Comparison of ENCODE assay signal across 7 mouse cellular contexts in the genomic region with DNA sequence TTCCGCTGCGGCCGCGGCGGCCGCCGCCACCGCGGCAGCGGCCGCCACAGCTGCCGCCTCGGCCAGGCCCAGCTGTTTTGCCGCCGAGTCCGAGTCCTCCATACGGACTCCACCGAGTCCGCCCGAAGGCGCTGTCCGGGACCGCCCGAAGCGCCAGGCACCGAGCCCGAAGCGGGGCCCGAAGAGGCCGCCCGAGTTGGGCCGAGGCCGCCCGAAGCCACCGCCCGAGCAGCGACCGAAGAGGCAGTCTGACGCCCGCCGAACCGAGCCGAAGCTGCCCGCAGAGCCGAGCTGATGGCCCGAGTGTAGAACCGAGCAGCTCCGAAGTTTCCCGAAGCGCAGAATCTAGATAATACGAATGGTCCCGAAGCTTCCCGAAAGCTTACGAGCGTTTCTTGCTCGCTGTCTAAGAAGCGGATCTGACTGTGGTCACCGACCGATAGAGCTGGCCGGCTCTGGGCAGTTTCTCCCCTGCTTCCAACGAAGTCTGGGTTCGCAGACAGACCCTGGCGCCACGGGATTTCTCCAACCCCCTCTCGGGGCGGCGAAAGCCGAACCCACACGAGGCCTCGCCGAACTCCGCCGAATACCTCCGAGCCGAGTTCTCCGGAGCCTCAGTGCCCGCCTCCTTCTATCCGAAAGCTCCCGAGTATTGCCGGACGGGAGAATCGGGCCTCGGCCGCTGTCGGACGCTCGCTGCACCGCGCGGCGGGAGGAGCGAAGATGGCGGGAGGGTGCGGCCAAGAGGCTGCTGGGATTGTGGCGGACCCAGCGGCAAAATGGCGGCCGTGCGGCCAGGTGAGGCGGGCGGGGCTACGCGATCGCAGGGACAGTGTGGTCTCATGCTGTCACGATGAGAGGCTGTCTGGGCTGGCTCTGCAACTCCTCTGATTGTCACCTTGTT. TPM values are rescaled to one million over a fixed set of nuclear protein-coding genes. Genes with fewer than 3 reads are reported as not detected.
DNase-seq lines count a peak whose midpoint lies in the region; ATAC-seq lines count a peak whose summit lies in the region.

A gene (minus strand): TSS at position 222 of the 904 bp plus-strand sequence.
A gene (plus strand): TSS at position 271 of the 904 bp plus-strand sequence.

- peaks cover 9% of the 10 kb centered on the region for H3K36me3 ChIP-seq in intestine, embryonic 15.5 days
- H3K36me3 ChIP-seq in midbrain, embryonic 10.5 days: peaks cover 33% of the 10 kb centered on the region

- peak within 1 kb of the TSS; percentile 60 for H3K4me3 ChIP-seq in intestine, embryonic 15.5 days (replicated peaks)
- H3K4me3 ChIP-seq in midbrain, embryonic 10.5 days: peak within 1 kb of the TSS; percentile 77

- peak within 1 kb of the TSS; percentile 96 for H3K27ac ChIP-seq in intestine, embryonic 15.5 days
- H3K27ac ChIP-seq in midbrain, embryonic 10.5 days (replicated peaks): peak within 1 kb of the TSS; percentile 99

- H3K9me3 ChIP-seq in intestine, embryonic 15.5 days: no peaks in the 10 kb centered on the region
- no peaks in the 10 kb centered on the region for H3K9me3 ChIP-seq in midbrain, embryonic 10.5 days (replicated peaks)

- under 1% methylated on average over 105 of the region's 105 CpGs for WGBS in intestine, embryonic 15.5 days
- under 1% methylated on average over 105 of the region's 105 CpGs for WGBS in midbrain, embryonic 10.5 days

- peak; percentile 96 for ATAC-seq in intestine, embryonic 15.5 days

- peak within 1 kb of the TSS; percentile 85 for H3K4me2 ChIP-seq in intestine, embryonic 15.5 days (replicated peaks)

- DNase-seq in adrenal gland, adult 2 months: peak; percentile 99
- DNase-seq in embryo, embryonic 11.5 days (ENCODE audit: low read depth, low spot score): peak; percentile 94
- peak; percentile 99 for DNase-seq in gastrocnemius, postnatal 36 days
- peak; percentile 99 to 100 for DNase-seq in left cerebral cortex, postnatal 25 days (ENCODE audit: low spot score in 2 of 2)
- peak; percentile 98 for DNase-seq in midbrain, embryonic 10.5 days (ENCODE audit: low spot score)
- peak; percentile 100 for DNase-seq in right cerebral cortex, postnatal 4 days

- peak within 1 kb of the TSS; percentile 85 for H3K9ac ChIP-seq in intestine, embryonic 15.5 days

- no peaks in the 10 kb centered on the region for H3K27me3 ChIP-seq in intestine, embryonic 15.5 days (replicated peaks)
- H3K27me3 ChIP-seq in midbrain, embryonic 10.5 days (ENCODE audit: low read depth, poor library complexity, severe bottlenecking): no peaks in the 10 kb centered on the region

- intact Hi-C loops in gastrocnemius, postnatal 36 days (cut with DNase I): no loop called here
- intact Hi-C loops in left cerebral cortex, postnatal 25 days (cut with DNase I): no loop called here

- peaks cover 25% of the 10 kb centered on the region for H3K4me1 ChIP-seq in intestine, embryonic 15.5 days (replicated peaks)
- H3K4me1 ChIP-seq in midbrain, embryonic 10.5 days: peaks cover 46% of the 10 kb centered on the region

RNA-seq across cellular contexts. Expression of the first gene that starts in this region (rescaled TPM):
- 10 to 100 TPM; 27.8 to 30.5 TPM for total RNA-seq in adrenal gland, adult 2 months (2021)
- polyA plus RNA-seq in adrenal gland, adult 2 months (2012; rRNA removed): 18.7 and 34.4 TPM in 2 replicates
- 10 to 100 TPM; 13.9 to 14.8 TPM for total RNA-seq in gastrocnemius, postnatal 36 days (2021)
- 63.1 and 63.5 TPM in 2 replicates for polyA plus RNA-seq in intestine, embryonic 15.5 days (2015; fragmentation: Nextera tagmentation; extraction: Ambion mirVana)
- total RNA-seq in left cerebral cortex, postnatal 25 days (2021): 10 to 100 TPM; 71.8 to 76.6 TPM
- 57.4 and 67.2 TPM in 2 replicates for polyA plus RNA-seq in midbrain, embryonic 10.5 days (2016; fragmentation: Nextera tagmentation; extraction: Ambion mirVana)

RNA-seq across cellular contexts. Expression of the second gene that starts in this region (rescaled TPM):
- total RNA-seq in adrenal gland, adult 2 months (2021): 10 to 100 TPM; 26.9 to 34.8 TPM
- polyA plus RNA-seq in adrenal gland, adult 2 months (2012; rRNA removed): 32.7 and 33.5 TPM in 2 replicates
- 10 to 100 TPM; 10.2 to 10.6 TPM for total RNA-seq in gastrocnemius, postnatal 36 days (2021)
- polyA plus RNA-seq in intestine, embryonic 15.5 days (2015; fragmentation: Nextera tagmentation; extraction: Ambion mirVana): 35.1 and 35.6 TPM in 2 replicates
- 10 to 100 TPM; 33.4 to 34.6 TPM for total RNA-seq in left cerebral cortex, postnatal 25 days (2021)
- polyA plus RNA-seq in midbrain, embryonic 10.5 days (2016; fragmentation: Nextera tagmentation; extraction: Ambion mirVana): 52.2 and 58.1 TPM in 2 replicates

Comparison
In these comparisons a context has a peak if more than half of its experiments do, and no peak if none do; other contexts are left out.
1. Peak in every context shown above with its lines: DNase-seq, ATAC-seq, H3K4me3 ChIP-seq and H3K27ac ChIP-seq.